Mouse (Mus musculus) NIH3T3 (cell line): ENCODE measurements at regions not wholly inside any gene's neighbourhood (a gene's known extent, or its start where the extent isn't known, plus 50 kb on each side); places are given as distances from the start of the nearest gene placed in this dataset.
A peak's percentile ranks its signal among the peaks of the same experiment; 100 is the strongest.

Experiments
- DNase-seq: peaks from one replicate; pipeline ENCODE4 v3.0.0-alpha.2; 2012; ENCODE audit warnings: low read depth

GRCm38 (mm10) chr1:169155484-169156459 lies 375.5 kb downstream of the Nuf2 start:
- DNase-seq = no peak

GRCm38 (mm10) chr1:169142216-169142615 lies 389.0 kb downstream of the Nuf2 start:
- no peak for DNase-seq

- no peak for DNase-seq
These were observed 391.2 kb downstream of the Nuf2 start for GRCm38 (mm10) chr1:169140056-169140455.

- no peak for DNase-seq
These were observed 391.8 kb downstream of the Nuf2 start for GRCm38 (mm10) chr1:169139507-169139906.

- no peak for DNase-seq
These were observed 392.1 kb downstream of the Nuf2 start for GRCm38 (mm10) chr1:169139184-169139486.

GRCm38 (mm10) chr1:169138404-169139183 lies 392.7 kb downstream of the Nuf2 start:
- no peak for DNase-seq

GRCm38 (mm10) chr1:169135542-169135941 lies 395.7 kb downstream of the Nuf2 start:
- no peak for DNase-seq

GRCm38 (mm10) chr1:169103669-169104068 lies 427.6 kb downstream of the Nuf2 start:
- no peak for DNase-seq

- DNase-seq = peak; percentile 19
These were observed 428.2 kb downstream of the Nuf2 start for GRCm38 (mm10) chr1:169103113-169103512.

GRCm38 (mm10) chr1:169099221-169099620 lies 432.0 kb downstream of the Nuf2 start:
- DNase-seq = peak; percentile 47

GRCm38 (mm10) chr1:169096737-169097136 lies 434.5 kb downstream of the Nuf2 start:
- DNase-seq = no peak

GRCm38 (mm10) chr1:169093602-169094354 lies 437.5 kb downstream of the Nuf2 start:
- no peak for DNase-seq

- no peak for DNase-seq
These were observed 445.2 kb downstream of the Nuf2 start for GRCm38 (mm10) chr1:169086032-169086431.

- DNase-seq = no peak
These were observed 450.6 kb downstream of the Nuf2 start for GRCm38 (mm10) chr1:169080686-169081085.

- no peak for DNase-seq
These were observed 454.0 kb downstream of the Nuf2 start for GRCm38 (mm10) chr1:169077228-169077627.

- no peak for DNase-seq
These were observed 455.3 kb downstream of the Nuf2 start for GRCm38 (mm10) chr1:169076006-169076405.

GRCm38 (mm10) chr1:169071366-169071765 lies 459.9 kb downstream of the Nuf2 start:
- no peak for DNase-seq

GRCm38 (mm10) chr1:169069647-169070046 lies 461.6 kb downstream of the Nuf2 start:
- no peak for DNase-seq

- DNase-seq = no peak
These were observed 464.5 kb downstream of the Nuf2 start for GRCm38 (mm10) chr1:169066795-169067194.

GRCm38 (mm10) chr1:169060627-169061026 lies 470.6 kb downstream of the Nuf2 start:
- DNase-seq = no peak

- DNase-seq = no peak
These were observed 471.1 kb downstream of the Nuf2 start for GRCm38 (mm10) chr1:169060145-169060544.

- DNase-seq = no peak
These were observed 479.4 kb downstream of the Nuf2 start for GRCm38 (mm10) chr1:169051863-169052257.
